Mouse (Mus musculus): ENCODE measurements around the gene Dmkn.

The Dmkn gene

DNA sequence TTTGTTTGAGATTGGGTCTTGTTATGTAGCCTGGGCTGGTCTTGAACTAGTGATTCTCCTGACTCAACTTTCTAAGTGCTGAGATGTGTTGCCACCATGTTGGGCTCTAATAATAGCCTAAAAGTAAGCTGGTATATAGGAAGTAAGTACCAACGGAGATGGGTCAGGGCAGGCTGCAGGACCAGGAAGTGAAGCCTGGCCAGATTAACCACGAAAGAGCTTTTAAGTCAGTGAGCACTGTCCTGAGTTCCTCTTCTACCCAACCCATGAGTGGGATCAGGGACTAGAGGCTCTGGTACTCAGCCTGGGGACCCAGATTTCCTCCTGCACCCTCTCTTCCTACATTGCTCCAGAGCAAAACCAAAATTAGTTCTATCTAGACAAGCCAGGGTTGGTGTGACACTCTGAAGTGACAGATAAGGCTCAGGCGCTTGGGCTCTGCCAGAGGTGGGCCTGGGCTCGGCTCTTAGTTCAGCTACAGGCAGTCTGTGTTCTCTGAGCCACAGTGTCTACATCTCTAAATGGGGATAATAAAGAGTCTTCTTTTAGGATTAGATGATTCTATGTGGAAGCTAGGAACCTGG, 1.7 kb upstream of the Dmkn start:
- CTCF ChIA-PET = no interaction called here

DNA sequence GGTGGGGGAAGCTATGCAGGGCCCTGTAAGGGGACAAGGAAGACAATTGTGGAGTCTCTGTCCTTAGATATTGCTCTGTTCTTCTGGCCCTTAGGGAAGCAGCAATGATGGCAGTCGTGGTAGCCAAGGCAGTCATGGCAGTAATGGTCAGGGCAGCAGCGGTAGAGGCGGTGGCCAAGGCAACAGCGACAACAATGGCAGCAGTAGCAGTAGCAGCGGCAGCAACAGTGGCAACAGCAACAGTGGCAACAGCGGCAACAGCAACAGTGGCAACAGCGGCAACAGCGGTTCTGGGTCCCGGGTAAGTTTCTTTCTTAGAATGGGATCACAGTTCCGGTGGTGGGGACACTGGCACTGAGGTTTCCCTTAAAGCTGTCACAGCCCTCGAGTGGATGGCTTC, 1.6 kb downstream of the Dmkn start:
- CTCF ChIA-PET = no interaction called here

DNA sequence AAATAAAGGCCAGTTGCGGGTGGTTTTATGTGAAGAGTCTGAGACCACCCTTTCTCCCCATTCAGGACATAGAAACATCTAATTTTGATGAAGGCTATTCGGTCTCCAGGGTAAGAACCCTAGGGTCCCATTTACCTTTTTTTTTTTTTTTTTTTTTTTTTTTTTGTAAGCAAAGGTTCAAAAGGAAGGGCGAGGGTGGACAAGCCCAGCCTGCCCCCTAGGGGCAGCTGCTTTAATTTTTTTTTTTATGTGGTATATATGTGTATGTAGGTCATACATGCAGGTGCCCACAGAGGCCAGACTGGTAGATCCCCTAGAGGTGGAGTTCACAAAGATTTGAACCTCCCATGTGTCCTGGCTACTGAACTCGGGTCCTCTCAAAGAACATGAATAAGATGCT, 2.9 kb downstream of the Dmkn start:
- CTCF ChIA-PET = interaction anchor here (0.6 to 0.7 kb wide), 2 partner anchors 117 to 140 kb away, joined by 3 to 5 read pairs; no protein-coding TSS in a partner anchor

DNA sequence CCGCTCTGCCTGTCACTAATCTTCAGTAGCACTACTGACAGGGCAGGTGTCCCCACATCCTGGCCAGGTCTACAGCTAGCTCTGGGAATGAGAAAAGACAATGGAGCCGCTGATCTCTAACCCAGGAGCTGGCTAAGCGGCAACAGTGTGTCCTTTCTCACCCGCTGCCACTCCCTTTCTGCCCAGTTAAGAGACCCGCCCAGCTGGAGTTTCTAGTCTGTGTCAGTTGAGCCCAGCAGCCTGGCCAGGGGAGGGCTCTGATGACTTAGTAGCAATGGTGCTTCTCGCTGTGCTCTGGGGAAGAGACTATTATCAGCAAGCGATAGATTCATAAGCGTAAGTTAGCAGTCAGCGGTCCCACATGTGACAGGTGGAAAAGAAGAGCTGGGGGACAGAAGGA, 5.7 kb downstream of the Dmkn start:
- CTCF ChIA-PET = no interaction called here

DNA sequence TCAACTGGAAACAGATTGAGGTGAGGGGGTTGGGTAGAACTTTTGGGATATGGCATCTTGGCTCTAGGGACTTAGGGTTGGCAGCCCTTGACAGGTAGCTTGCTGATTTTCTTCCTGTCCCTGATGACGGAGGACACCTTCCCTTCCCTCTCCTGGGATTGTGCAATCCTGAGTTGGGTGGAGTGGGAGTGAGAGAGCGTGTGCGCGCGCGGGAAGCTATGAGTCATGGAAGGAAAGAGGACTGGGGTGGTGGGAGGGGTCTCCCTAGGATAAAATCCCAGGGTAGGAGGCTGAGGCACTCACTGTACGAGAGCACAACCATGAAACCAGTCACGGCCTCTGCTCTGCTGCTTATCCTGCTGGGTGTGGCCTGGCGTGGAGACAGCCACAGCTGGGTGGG, 12.5 kb downstream of the Dmkn start:
- CTCF ChIA-PET = interaction anchor here (0.7 kb wide), 1 partner anchor 13 kb away, joined by 7 read pairs; the partner anchor contains the start of gene Dmkn

DNA sequence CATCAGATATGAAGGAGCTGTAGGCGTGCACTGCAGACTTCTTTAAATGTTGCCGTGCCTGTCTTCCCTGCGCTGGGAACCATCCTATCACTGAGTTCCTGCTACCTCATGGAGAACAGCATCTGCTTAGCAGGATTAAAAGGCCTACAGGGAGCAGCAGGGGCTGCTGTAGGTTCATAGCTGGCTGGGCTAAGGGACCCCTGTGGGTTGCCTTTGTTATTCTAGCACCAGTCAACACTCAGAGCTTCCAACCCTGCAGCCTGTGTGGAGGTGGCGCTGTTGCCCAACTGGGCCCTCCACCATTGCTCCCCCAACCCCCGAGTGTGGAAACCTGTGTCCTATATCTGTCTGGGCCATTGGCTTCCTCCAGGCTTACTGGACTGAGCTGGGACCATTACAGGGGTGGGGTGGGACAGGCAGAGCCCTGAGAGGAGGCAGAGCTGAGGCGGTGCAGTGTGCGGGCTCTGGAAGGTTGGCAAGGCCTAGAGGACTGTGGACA, 13.6 kb downstream of the Dmkn start:
- CTCF ChIA-PET = no interaction called here

DNA sequence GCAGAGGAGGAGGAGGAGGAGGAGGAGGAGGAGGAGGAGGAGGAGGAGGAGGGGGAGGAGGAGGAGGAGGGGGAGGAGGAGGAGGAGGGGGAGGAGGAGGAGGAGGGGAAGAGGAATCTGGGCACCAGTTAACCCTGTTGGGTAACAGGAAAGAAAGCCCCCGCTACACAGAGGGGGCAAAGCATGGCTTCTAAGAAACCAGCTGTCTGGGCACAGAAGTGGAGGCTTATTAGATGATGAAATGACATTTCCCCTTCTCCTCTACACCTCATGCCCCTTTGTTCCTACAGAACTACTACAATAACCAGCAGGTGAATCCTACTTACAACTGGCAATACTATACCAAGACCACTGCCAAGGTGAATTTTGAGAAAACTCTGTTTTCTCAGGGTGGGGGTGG, 14.4 kb downstream of the Dmkn start:
- CTCF ChIA-PET = no interaction called here

DNA sequence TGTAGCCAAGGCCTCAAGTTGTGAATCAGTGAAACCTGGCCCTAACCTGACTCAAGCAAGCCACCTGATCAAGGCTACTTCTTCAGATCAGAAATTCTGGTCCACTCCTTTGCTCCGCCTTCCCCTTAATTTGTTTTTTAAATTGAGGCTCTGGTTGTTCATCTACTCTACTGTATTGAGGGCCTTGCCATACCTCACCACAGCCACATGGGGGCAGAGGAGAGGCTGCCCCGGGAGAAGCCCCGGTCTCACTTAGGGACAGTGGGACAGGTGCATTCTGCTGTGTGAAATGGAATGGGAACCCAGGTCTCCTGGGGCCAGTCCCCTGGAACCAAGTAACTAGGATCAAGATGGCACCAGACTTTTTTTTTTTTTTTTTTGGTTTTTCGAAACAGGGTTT, 18.2 kb downstream of the Dmkn start:
- CTCF ChIA-PET = interaction anchor here (0.6 kb wide), 2 partner anchors 36 to 319 kb away, joined by 3 to 4 read pairs; no protein-coding TSS in a partner anchor

DNA sequence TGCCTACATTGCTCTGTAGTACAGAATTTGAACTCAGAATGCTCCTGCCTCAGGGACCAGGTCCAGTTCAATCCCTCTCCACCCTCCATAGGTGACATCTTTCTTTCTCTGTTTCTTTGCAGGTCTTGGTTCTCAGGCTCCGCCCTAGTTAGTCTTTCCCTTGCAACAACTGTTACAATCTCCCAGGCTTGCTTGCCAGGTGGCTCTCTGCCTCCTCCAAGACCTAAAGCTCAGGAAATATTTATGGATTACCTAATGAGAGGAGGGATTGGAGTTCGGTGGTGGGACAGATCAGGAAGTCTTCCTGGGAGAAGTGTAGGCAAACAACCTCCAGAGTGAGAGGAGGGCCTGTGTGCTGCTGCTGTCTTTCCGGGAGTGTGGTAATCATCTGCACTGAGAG, 19.1 kb downstream of the Dmkn start:
- CTCF ChIA-PET = interaction anchor here (0.6 kb wide), 2 partner anchors 35 to 318 kb away, joined by 3 to 4 read pairs; no protein-coding TSS in a partner anchor

DNA sequence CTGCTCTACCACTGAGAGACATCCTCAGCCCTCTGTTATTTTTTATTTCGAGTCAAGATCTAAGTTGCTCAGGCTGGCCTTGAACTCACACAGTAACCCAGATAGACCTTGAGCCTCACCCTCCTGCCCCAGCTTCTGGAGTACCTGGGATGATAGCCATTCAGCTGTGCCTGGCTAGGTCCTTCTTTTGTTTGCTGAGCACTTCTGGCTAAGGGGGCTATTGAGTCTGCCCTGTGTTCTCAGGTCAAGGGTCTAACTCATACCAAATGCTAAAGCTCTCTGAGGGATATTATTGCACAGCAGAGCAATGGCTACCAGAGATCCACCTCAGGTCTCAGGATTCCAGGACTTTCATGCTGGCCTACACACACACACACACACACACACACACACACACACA, 21.6 kb downstream of the Dmkn start:
- CTCF ChIA-PET = no interaction called here

DNA sequence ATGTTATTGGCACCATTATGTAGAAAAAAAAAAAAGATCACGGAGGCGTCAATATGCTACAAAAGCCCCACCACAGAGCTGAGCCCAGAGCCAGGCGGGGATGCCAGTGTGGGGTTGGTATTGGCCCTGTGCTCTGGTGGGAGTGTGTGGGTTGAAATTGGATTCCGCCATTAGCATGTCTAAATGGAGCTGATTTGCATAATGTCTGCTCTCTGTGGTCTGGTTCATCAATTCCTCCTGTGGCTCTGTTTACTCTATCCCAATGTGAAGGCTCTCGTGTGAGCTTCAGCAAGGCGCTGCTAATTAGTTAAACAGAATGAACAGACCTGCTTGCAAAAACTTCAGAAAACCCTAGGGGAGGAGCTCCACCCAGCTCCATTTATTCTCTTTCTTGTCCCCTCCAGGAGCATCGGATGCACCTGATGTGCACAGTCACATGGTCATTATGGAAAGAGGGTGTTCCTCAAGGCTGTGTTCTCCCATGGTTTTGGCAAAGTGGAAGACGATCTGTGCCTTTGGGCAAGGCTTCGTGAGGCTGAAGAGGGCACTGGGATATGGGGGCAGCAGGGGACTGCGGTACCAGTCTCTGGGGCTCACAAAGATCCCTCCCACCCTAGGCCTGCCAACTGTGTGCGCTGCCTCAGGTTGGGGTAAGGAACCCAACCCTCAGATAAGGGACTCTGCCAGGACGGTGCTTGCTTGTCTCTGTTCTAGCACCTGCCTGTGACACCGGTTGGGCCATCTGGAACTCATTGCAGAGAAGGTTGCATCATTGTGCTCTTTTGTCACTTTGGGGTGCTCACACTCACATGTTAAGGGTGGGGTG, 22.4 kb downstream of the Dmkn start:
- CTCF ChIA-PET = no interaction called here

DNA sequence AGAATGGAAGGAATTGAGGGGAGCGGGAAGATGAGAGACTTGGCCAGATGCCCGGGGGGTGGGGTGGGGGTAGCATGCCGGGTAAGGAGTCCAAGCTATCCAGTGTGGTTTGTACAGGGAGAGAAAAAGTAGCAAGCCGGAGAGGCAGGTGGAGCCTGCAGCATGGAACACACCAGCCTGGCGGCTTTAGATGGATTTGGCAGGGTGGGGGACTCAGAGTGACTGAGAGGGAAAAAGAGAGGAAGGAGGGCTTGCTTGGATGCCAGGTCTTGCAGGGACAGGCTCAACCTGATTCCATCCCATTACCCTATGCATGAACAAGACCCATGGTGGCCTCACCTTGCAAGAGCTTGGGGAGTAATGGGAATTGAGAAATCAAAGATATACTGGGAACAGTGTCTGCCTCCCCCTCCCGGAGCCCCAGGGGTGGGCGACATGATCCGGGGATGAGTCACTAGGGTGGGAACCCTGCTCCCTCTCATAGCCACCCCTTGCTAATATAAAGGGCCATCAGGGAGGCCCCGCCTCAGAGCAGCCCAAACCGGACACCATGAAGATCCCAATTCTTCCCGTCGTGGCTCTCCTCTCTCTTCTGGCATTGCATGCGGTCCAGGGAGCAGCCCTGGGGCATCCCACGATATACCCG, 23.9 kb downstream of the Dmkn start, which contains the start of gene Krtdap:
TSS of gene Krtdap (plus strand) at position 520 of the 646 bp plus-strand sequence.
- CTCF ChIA-PET = no interaction called here

DNA sequence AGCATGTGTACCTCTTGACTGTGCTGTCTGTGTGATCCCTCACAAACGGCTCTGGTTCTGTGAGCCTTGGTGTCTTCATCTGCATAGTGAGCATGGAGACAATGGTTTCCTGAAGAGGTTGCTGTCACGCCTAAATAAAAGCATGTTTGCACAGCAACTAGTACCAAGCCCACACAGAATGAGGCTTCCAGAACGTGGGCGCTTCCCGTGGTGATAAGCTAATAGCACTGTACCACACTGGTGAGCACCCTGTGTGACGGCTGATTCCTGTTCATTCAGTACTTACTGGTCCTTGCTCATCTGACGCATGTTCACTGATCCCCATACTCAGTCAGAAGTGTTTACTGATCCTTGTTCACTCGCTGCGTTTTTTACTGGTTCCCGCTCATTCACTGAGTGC, 26.6 kb downstream of the Dmkn start:
- CTCF ChIA-PET = no interaction called here

DNA sequence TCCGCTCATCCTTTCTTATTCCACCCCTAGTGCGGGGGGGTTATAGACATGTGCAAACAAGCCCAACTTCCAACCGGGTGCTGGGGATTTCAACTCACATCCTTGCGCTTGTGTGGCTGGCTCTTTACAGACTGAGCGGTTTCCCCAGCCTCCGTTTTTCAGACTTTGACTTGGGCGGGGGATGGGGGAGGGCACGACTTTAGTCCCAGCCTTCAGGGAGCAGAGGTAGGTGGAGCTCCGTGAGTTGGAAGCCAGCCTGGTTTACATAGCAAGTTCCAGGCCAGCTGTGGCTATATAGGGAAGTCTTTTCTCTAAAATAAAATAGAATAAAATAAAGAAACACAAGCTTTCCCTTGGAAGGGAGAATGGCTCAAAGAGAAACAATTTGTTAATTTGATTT, 28.4 kb downstream of the Dmkn start:
- CTCF ChIA-PET = no interaction called here

DNA sequence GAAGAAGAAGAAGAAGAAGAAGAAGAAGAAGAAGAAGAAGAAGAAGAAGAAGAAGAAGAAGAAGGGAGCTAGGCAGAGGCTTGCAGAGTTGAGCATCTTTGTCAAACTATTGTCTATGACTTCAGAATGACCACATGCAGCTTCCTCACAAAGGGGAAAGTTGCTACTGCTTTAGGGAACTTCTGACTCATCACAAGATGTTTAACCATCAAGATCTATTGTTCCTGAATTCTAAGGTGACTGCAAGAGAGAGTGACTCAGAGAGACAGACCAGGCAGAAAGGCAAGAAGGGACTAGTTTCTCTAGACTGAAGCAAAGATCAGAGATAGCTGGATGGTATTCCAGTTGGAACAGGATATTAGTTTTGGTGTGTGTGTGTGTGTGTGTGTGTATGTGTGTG, 31.4 kb downstream of the Dmkn start:
- CTCF ChIA-PET = no interaction called here

DNA sequence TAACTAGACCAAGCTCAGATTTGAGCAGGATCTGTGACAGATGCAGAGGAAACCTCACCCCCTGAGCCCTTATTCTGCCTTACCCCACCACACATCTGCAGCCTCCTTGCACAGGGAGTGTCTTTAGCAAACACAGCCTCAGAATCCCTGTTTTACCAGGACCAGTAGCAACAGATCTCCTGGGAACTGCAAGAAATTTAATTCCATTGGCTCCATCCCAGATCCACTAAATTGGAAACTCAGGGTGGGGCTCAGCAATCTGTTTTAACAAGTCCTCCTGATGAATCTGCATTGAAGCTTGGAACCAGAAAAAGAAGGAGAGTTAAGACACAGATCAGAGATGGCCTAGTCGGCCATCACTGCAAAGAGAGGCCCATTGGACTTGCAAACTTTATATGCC, 33.2 kb downstream of the Dmkn start:
- CTCF ChIA-PET = no interaction called here

DNA sequence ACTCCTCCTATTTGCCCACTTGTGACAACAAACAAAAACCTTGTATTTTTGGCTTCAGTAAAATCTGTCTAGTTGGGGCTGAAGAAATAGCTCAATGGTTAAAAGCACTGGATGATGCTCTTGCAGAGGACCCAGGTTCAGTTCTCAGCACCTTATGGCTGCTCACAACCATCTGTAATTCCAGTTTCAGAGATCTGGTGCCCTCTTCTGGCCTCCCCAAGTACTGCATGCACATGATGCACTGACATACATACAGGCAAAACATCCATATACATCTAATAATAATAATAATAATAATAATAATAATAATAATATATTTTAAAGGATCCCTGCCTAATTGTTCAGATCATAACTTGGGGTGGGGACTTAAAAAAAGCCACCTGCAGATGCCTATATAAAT, 37.1 kb downstream of the Dmkn start:
- CTCF ChIA-PET = no interaction called here

DNA sequence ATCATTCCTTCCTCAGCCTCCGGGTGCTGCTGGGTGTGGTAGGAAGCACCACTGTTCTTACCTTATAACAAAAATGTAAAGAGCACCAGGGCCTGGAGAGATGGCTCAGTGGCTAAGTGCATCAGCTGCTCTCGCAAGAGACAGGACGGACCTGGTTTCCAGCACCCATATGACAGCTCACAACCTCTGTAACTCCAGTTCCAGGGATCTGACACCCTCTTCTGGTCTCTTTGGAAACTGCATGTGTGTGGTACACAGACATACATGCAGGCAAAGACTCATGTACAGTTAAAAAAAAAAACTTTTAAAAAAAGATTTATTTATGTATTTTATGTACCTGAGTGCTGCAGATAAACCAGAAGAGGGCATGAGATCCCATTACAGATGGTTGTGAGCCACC, 39.7 kb downstream of the Dmkn start:
- CTCF ChIA-PET = interaction anchor here (0.7 kb wide), 1 partner anchor 59 kb away, joined by 4 read pairs; no protein-coding TSS in a partner anchor

DNA sequence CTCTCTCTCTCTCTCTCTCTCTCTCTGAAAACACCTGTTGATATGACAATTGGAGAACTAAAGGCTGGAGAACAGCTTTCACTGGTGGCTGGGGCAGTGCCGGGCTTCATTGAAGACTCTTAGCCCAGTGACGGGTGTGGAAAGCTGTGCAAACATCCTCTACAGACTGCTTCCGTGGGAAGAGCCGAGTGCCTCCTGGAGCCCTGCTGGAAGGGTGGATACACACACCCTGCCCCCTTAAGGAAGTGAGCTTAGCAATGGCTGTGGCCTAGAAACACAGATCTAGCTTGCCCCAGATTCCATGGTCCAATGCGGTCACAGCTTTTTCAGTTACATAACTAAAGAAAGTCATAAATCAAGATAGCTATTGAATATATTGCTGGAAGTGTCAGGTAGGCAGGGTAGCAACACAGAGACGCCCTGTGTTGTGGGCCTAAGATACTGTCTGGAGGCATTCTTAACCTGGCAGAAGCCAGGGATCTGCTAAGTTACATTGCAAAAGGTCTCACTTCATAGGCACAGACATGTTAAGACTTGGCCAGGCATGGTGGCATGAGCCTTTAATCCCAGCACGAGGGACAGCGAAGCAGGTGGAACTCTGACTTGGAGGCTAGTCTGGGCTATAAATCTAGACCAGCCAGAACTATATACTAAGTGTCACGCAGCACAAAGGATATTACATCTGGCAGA, 40.6 kb downstream of the Dmkn start:
- CTCF ChIA-PET = interaction anchor here (0.5 to 0.7 kb wide), 4 partner anchors 43 to 338 kb away, joined by 3 to 6 read pairs (median 4); no protein-coding TSS in a partner anchor

DNA sequence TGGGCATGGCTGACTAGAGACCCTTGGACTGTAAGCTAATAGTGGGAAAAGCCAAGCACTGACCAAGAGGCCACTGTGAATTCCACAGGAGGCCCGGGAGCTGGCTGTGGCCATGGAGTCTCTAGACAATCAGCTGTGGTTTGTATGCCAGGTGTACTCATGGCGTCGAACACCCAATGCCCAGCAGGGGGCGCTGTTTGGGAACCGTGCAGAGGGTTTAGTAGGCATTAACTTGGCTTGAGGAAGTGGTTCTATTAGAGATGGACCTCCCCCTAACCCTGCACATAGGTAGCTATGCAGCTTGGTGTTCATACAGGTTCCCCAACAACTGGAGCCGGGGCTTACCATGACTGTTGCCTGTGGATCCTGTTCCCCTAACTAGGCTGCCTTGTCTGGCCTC, 42.4 kb downstream of the Dmkn start:
- CTCF ChIA-PET = interaction anchor here (0.8 to 1.8 kb wide), 4 partner anchors 9 to 76 kb away, joined by 3 to 11 read pairs (median 3); no protein-coding TSS in a partner anchor

DNA sequence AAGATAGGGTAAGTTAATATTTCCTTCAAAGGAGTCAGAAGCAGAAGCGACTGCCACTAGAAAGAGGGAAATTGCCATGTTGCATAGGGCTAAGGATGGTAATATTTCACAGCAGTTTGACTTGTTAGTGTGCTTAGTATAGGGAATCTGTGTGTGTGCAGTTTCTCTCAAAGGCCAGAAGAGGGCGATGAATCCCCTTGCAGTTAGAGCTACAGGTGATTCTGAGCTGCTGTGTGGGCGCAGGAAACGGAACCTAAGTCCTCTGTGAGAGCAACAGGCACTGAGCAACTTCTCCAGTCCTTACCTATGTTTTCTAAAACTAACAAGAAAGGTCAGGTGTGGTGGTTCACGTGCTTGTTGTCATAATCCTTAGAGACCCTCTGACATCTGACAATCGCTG, 46.8 kb downstream of the Dmkn start:
- CTCF ChIA-PET = interaction anchor here (0.7 kb wide), 1 partner anchor 49 kb away, joined by 3 read pairs; no protein-coding TSS in a partner anchor
